Mouse (Mus musculus) spleen, adult 12 weeks (tissue): ENCODE measurements around the gene Ppard.
"Not testable (repeated sequence)": the region's sequence is repeated elsewhere in the genome, so short reads cannot be mapped to it uniquely, and the experiment has no call there.

ENCODE experiments used
- DNase-seq: peaks from one replicate; pipeline ENCODE4 v3.0.0; 2022; ENCODE audit warnings: low spot score

Gene Ppard

GRCm38 (mm10) chr17:28232475-28233060 lies at the start of gene Ppard:
TSS of gene Ppard (plus strand) at chr17:28232700.
- DNase-seq: peak; percentile 95

- DNase-seq: no peak
Observed at GRCm38 (mm10) chr17:28184971-28185638, 47.4 kb upstream of the Ppard start.

GRCm38 (mm10) chr17:28188313-28188712 lies 44.2 kb upstream of the Ppard start:
- DNase-seq: no peak

GRCm38 (mm10) chr17:28192754-28193153 lies 39.7 kb upstream of the Ppard start:
- DNase-seq: no peak

- no peak for DNase-seq
Observed at GRCm38 (mm10) chr17:28193559-28193958, 38.9 kb upstream of the Ppard start.

GRCm38 (mm10) chr17:28195033-28195432 lies 37.5 kb upstream of the Ppard start:
- no peak for DNase-seq

GRCm38 (mm10) chr17:28197646-28198045 lies 34.9 kb upstream of the Ppard start:
- no peak for DNase-seq

GRCm38 (mm10) chr17:28201982-28202381 lies 30.5 kb upstream of the Ppard start:
- DNase-seq: no peak

- peak; percentile 44 for DNase-seq
Observed at GRCm38 (mm10) chr17:28204052-28204720, 28.3 kb upstream of the Ppard start.

- no peak for DNase-seq
Observed at GRCm38 (mm10) chr17:28205443-28205842, 27.1 kb upstream of the Ppard start.

- DNase-seq: no peak
Observed at GRCm38 (mm10) chr17:28207092-28207491, 25.4 kb upstream of the Ppard start.

GRCm38 (mm10) chr17:28207591-28208313 lies 24.7 kb upstream of the Ppard start, which contains the start of gene Def6:
TSS of gene Def6 (plus strand) at chr17:28207778.
- DNase-seq: peak; percentile 54

- no peak for DNase-seq
Observed at GRCm38 (mm10) chr17:28208314-28208612, 24.2 kb upstream of the Ppard start.

- no peak for DNase-seq
Observed at GRCm38 (mm10) chr17:28209457-28210110, 22.9 kb upstream of the Ppard start.

GRCm38 (mm10) chr17:28211921-28212341 lies 20.6 kb upstream of the Ppard start:
- peak; percentile 47 for DNase-seq

GRCm38 (mm10) chr17:28212391-28212790 lies 20.1 kb upstream of the Ppard start:
- no peak for DNase-seq

GRCm38 (mm10) chr17:28213236-28213635 lies 19.3 kb upstream of the Ppard start:
- no peak for DNase-seq

GRCm38 (mm10) chr17:28216791-28217190 lies 15.7 kb upstream of the Ppard start:
- no peak for DNase-seq

GRCm38 (mm10) chr17:28217721-28218649 lies 14.5 kb upstream of the Ppard start:
- peak; percentile 51 for DNase-seq

GRCm38 (mm10) chr17:28222463-28222862 lies 10.0 kb upstream of the Ppard start:
- not testable (repeated sequence) for DNase-seq
